In genomic region chr14:58253369-58253968, GRCm38 (mm10) we compare ENCODE assay signal across 9 mouse cellular contexts.
DNase-seq lines count a peak whose midpoint lies in the region; ATAC-seq and TF ChIP-seq lines count a peak whose summit lies in the region.
"Had no signal": no experiment of that assay in that cellular context is flagged by ENCODE, and none has a peak within 500 bp of the region (broad histone marks: within the 10 kb centered on the region; RNA-seq: fewer than 3 reads in every experiment).

No protein-coding gene starts in this region.

- TF ChIP-seq CTCF in hindbrain, postnatal 0 days (IDR thresholded peaks at IDR 0.05; ENCODE audit: low read depth), result no peak
- TF ChIP-seq CTCF in lung, adult 2 months (IDR thresholded peaks at IDR 0.05; ENCODE audit: insufficient read depth, low read length), result no peak
- TF ChIP-seq CTCF in thymus, adult 2 months (IDR thresholded peaks at IDR 0.05; ENCODE audit: borderline replicate concordance, control insufficient read depth, extremely low read depth, insufficient read depth, low read length, poor library complexity), result no peak

- H3K4me2 ChIP-seq in embryonic facial prominence, embryonic 11.5 days (ENCODE audit: low read depth, low read length), result no peak overlapping the region
- no peak overlapping the region for H3K4me2 ChIP-seq in hindbrain, postnatal 0 days (ENCODE audit: low read depth, low read length)

- no peak overlapping the region for H3K9ac ChIP-seq in embryonic facial prominence, embryonic 11.5 days (replicated peaks; ENCODE audit: low read length)
- no peak overlapping the region for H3K9ac ChIP-seq in hindbrain, postnatal 0 days (replicated peaks; ENCODE audit: low read length)

- no peaks in the 10 kb centered on the region for H3K27me3 ChIP-seq in embryonic facial prominence, embryonic 11.5 days (ENCODE audit: control insufficient read depth, insufficient read depth, low read length)
- no peaks in the 10 kb centered on the region for H3K27me3 ChIP-seq in hindbrain, postnatal 0 days (ENCODE audit: insufficient read depth, low read length)
- no peaks in the 10 kb centered on the region for H3K27me3 ChIP-seq in thymus, adult 2 months (ENCODE audit: control insufficient read depth, insufficient read depth, low read length)

- no peaks in the 10 kb centered on the region for H3K9me3 ChIP-seq in embryonic facial prominence, embryonic 11.5 days (replicated peaks; ENCODE audit: control insufficient read depth, low read length)
- H3K9me3 ChIP-seq in hindbrain, postnatal 0 days (ENCODE audit: low read length), result no peaks in the 10 kb centered on the region

- peak; percentile 60 to 70 for DNase-seq in cerebellum, postnatal 14 days
- no peak for DNase-seq in cerebellum, adult 9-10 months
- peak; percentile 77 for DNase-seq in 416B (ENCODE audit: low read depth)
- peak; percentile 50 for DNase-seq in embryonic facial prominence, embryonic 11.5 days (ENCODE audit: low spot score)
- peak; percentile 61 for DNase-seq in hindbrain, postnatal 0 days (ENCODE audit: low spot score)
- peak; percentile 64 for DNase-seq in lung, adult 2 months
- no peak for DNase-seq in spleen, postnatal 36 days (ENCODE audit: low spot score in 2 of 2)
- DNase-seq in thymus, adult 2 months, result no peak

- no peak overlapping the region for H3K27ac ChIP-seq in embryonic facial prominence, embryonic 11.5 days (replicated peaks; ENCODE audit: low read depth, low read length)
- no peak overlapping the region for H3K27ac ChIP-seq in hindbrain, postnatal 0 days
- no peak overlapping the region for H3K27ac ChIP-seq in thymus, adult 2 months (ENCODE audit: control insufficient read depth, insufficient read depth, low read length)
- H3K27ac ChIP-seq: macrophage had no signal

- WGBS in embryonic facial prominence, embryonic 11.5 days, result 62% methylated on average over 3 of the region's 3 CpGs
- WGBS in hindbrain, postnatal 0 days, result 38% methylated on average over 3 of the region's 3 CpGs
- WGBS in lung, adult 2 months, result 46% methylated on average over 3 of the region's 3 CpGs
- 69% methylated on average over 3 of the region's 3 CpGs for WGBS in thymus, adult 2 months

- ATAC-seq in embryonic facial prominence, embryonic 11.5 days (replicated peaks; ENCODE audit: insufficient number of reproducible peaks, low FRiP score, low TSS enrichment, low read depth), result peak; percentile 65; the same call in 1 of the 2 replicates
- peak; percentile 62 for ATAC-seq in hindbrain, postnatal 0 days

- TF ChIP-seq POLR2A in lung, adult 2 months (IDR thresholded peaks at IDR 0.05; ENCODE audit: borderline replicate concordance, extremely low read depth, low read depth, low read length), result no peak
- no peak for TF ChIP-seq POLR2A in thymus, adult 2 months (IDR thresholded peaks at IDR 0.05; ENCODE audit: control insufficient read depth, extremely low read depth, insufficient read depth, low read length, poor library complexity)

- H3K4me1 ChIP-seq in embryonic facial prominence, embryonic 11.5 days (ENCODE audit: control insufficient read depth, insufficient read depth, low read length), result no peaks in the 10 kb centered on the region; the same call in 1 of the 2 replicates
- no peaks in the 10 kb centered on the region for H3K4me1 ChIP-seq in hindbrain, postnatal 0 days (ENCODE audit: insufficient read depth, low read length)
- H3K4me1 ChIP-seq in lung, adult 2 months (ENCODE audit: control insufficient read depth, insufficient read depth, low read length), result no peaks in the 10 kb centered on the region
- no peaks in the 10 kb centered on the region for H3K4me1 ChIP-seq in thymus, adult 2 months (replicated peaks; ENCODE audit: control insufficient read depth, insufficient read depth, low read length)

- no peaks in the 10 kb centered on the region for H3K36me3 ChIP-seq in embryonic facial prominence, embryonic 11.5 days (replicated peaks; ENCODE audit: control insufficient read depth, insufficient read depth, low read depth, low read length)
- no peaks in the 10 kb centered on the region for H3K36me3 ChIP-seq in hindbrain, postnatal 0 days (ENCODE audit: insufficient read depth, low read length)
- no peaks in the 10 kb centered on the region for H3K36me3 ChIP-seq in thymus, adult 2 months (ENCODE audit: control insufficient read depth, insufficient read depth, low read length)

- H3K4me3 ChIP-seq in embryonic facial prominence, embryonic 11.5 days (ENCODE audit: low read depth, low read length), result no peak overlapping the region
- H3K4me3 ChIP-seq in hindbrain, postnatal 0 days (ENCODE audit: low read length), result no peak overlapping the region
- H3K4me3 ChIP-seq in lung, adult 2 months (replicated peaks; ENCODE audit: extremely low read depth, low read depth, low read length), result no peak overlapping the region
- no peak overlapping the region for H3K4me3 ChIP-seq in thymus, adult 2 months (ENCODE audit: control insufficient read depth, insufficient read depth, low read length)

Comparison
In these comparisons a context has a peak if more than half of its experiments do, and no peak if none do; other contexts are left out.
1. DNase-seq: peak in cerebellum, postnatal 14 days (2 of 2), 416B (single experiment), embryonic facial prominence, embryonic 11.5 days (single experiment), hindbrain, postnatal 0 days (single experiment) and lung, adult 2 months (single experiment); none in cerebellum, adult 9-10 months (single experiment), spleen, postnatal 36 days (0 of 2) and thymus, adult 2 months (single experiment).